Mouse (Mus musculus) liver, postnatal 0 days (tissue): ENCODE data around the gene Anapc7.

Source experiments
- CTCF ChIP-seq: sonication (generic); IDR thresholded peaks from 2 replicates; pipeline ENCODE4 v1.5.1; 2016; ENCODE audit warnings: antibody characterized with exemption, low read depth
- EP300 ChIP-seq: IDR thresholded peaks from 2 replicates; pipeline ENCODE4 v1.6.1; 2016; ENCODE audit warnings: antibody characterized with exemption, low read depth, mild to moderate bottlenecking

GRCm38 (mm10) chr5:122479131-122479530 lies 57.6 kb downstream of the Anapc7 start:
- no peak for TF ChIP-seq EP300
- TF ChIP-seq CTCF: no peak
